Mouse (Mus musculus) T-helper 2 cell (primary cell): ENCODE measurements around the gene Itpk1.

ENCODE experiments used
- in situ Hi-C: fragments of 300-600 bp; cut with MboI, MseI; formaldehyde crosslinking; loops from one replicate; pipeline ENCODE4 v1.15.1; 2025; ENCODE audit warnings: high pct_unique_total_duplicates

Itpk1 gene

DNA sequence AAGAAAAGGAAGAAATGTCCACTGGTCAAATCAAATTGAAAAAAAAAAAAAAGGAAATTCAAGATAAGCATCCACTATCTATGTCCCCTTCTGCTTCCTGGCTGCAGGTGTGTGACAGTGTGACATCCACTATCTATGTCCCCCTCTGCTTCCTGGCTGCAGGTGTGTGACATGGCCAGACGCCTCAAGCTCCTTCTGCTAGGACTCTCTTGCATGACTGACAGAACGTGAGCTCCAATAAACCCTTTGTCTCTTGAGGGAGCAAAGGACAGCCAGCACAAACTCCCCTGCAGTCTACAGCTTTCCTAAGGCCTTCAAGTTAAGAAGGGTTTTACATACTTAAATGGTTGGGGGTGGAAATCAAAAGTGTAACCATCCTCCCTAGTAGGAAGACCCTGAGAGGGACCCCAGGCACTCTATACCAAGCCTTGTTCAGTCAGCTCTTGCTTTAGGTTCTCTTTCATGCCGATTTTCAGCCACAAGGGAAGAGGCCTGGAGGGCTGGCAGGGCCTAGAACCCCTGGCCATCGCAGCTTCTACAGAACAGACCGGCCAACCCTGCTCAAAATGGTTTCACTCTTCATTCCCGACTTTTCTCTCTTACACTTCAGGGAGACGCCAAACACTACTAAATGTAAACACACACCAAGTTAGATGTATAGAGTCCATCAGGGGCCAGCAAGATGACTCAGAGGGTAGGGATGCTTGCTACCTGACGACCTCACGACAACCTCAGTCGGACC is 10.1 kb upstream of the Itpk1 start:
- in situ Hi-C loops = loop anchor here (5.0 kb wide), 1 partner anchor 228 kb away; no protein-coding TSS in a partner anchor

GRCm38 (mm10) chr12:102714116-102714515 is 9.4 kb upstream of the Itpk1 start:
- in situ Hi-C loops = no loop called here

DNA sequence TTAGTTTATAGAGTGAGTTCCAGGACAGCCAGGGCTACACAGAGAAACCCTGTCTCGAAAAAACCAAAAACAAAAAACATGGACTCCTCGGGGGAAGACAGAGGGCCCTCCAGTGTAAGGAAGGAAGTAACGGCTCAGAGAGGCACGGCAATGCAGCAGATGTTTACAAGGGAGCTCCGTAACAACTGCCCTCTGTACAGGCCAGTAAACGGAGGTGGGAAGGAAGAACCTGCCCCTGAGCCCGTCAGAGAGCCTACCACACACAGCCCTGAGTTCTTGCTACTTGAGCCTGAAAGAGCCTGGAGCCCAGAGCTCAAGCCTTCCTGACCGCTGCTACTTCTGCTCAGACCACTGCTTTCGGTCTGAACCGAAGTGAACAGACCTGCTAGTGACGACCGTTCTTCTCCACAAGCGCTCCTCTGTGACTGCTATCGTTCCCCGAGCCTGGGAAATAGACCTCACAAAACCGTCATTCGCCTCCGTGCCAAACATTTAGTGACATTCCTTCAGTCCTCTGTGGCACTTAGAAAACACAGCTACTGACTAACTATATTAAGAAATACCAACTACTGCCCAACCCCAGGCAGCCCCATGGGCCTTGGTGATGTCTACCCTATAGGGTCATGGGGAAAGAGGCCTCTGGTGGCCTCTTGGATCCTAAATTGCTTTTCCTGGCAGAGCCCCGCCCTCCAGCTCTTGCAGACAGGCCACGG is 8.6 kb upstream of the Itpk1 start:
- in situ Hi-C loops = no loop called here

DNA sequence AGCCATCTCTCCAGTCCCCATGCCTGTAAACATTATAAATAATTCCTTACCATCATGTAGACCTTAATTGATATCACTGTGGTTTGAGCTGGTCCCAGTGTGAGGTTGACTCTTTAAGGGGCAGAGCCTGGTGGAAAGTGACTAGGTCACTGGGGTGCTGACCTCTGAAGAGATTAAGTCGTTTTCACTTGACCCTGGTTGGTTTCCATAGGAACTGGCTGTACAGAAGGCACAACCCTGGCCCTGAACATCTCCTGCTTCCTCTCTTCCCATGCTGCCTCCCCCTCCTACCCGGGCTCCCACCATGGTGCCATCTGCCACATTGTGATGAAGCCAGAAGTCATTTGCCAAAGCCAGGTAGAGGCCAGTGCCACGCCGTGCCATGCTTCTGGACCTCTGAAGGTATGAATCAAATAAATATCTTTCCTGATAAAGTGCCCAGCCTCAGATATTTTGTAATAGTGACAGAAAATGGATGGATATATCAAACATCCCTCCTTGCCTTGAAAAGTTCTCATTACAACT is 6.2 kb upstream of the Itpk1 start:
- in situ Hi-C loops = no loop called here

- in situ Hi-C loops = loop anchor here (5.0 kb wide), 1 partner anchor 128 kb away; no protein-coding TSS in a partner anchor
These were observed 5.2 kb upstream of the Itpk1 start for GRCm38 (mm10) chr12:102709896-102710295.

- in situ Hi-C loops = loop anchor here (5.0 kb wide), 1 partner anchor 126 kb away; no protein-coding TSS in a partner anchor
These were observed 3.5 kb upstream of the Itpk1 start for GRCm38 (mm10) chr12:102708220-102708619.

- in situ Hi-C loops = loop anchor here (5.0 kb wide), 1 partner anchor 125 kb away; no protein-coding TSS in a partner anchor
These were observed 2.2 kb upstream of the Itpk1 start for GRCm38 (mm10) chr12:102706833-102707463.

- in situ Hi-C loops = loop anchor here (5.0 kb wide), 1 partner anchor 124 kb away; no protein-coding TSS in a partner anchor
These were observed 1.3 kb upstream of the Itpk1 start for GRCm38 (mm10) chr12:102705906-102706640.

GRCm38 (mm10) chr12:102705216-102705871 is 614 bp upstream of the Itpk1 start:
- in situ Hi-C loops = loop anchor here (5.0 kb wide), 1 partner anchor 123 kb away; no protein-coding TSS in a partner anchor

GRCm38 (mm10) chr12:102703921-102704408 is 765 bp downstream of the Itpk1 start:
- in situ Hi-C loops = no loop called here

- in situ Hi-C loops = no loop called here
These were observed 1.3 kb downstream of the Itpk1 start for GRCm38 (mm10) chr12:102703441-102703840.

DNA sequence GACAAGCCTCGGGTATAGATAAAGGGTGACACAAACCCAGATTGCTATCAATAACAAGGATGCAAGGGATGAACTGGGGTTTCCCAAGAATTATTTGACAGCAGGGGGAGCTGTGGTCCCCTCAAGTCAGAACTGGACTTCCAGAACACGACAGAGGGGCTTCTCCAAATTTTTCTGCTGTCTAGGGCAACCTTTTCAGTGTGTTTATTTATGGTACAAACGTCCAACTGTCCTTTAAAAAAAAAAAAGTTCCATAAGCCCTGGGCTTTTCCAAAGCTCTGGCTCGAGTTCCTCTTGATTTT is 1.7 kb downstream of the Itpk1 start:
- in situ Hi-C loops = no loop called here

GRCm38 (mm10) chr12:102702356-102703110 is 2.2 kb downstream of the Itpk1 start:
- in situ Hi-C loops = no loop called here

DNA sequence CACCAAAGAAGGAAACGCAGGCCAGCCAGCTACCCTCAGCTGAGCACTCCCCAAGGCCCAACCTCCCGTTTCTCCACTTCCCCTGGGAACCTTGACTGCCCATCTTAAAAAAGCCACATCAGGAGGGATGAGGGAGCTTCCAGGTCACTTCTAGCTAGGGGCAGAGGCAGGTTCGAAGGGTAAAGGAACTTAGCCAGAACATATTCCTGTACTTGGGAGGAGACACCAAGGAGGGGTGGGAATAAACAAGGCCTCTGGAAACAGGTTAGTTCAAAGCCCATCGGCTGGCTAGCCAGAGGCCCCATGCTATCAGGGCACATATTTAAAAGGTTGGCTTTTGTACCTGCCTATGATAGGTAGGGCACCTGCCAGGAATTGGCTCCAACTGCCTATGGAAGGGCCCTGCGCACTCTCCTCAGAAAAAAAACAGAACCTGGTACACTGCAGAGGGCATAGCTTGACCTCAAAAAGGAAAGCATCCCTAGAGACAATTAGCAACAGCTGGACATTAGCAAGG is 3.0 kb downstream of the Itpk1 start:
- in situ Hi-C loops = no loop called here

GRCm38 (mm10) chr12:102700453-102700852 is 4.3 kb downstream of the Itpk1 start:
- in situ Hi-C loops = no loop called here

GRCm38 (mm10) chr12:102699156-102699555 is 5.6 kb downstream of the Itpk1 start:
- in situ Hi-C loops = no loop called here

GRCm38 (mm10) chr12:102698089-102698684 is 6.5 kb downstream of the Itpk1 start:
- in situ Hi-C loops = no loop called here

DNA sequence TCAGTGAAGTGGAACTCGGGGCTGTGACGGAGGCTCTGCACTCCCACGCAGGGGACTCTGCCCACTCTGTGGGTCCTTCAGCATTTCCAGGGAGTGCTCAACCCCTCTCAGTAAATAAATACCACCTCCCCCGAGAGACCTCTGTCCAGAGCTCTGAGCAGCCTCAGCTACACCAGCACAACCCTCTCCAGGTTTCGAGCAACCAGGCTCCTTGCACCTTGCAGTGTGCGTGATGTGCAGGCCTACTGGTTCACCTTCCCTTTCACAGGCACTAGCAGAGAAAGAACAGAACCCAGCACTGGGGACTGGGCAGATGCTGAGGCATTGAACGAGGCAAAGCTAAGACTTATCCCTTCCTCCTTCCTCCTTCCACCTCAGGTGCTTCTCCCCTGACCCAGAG is 7.3 kb downstream of the Itpk1 start:
- in situ Hi-C loops = no loop called here

DNA sequence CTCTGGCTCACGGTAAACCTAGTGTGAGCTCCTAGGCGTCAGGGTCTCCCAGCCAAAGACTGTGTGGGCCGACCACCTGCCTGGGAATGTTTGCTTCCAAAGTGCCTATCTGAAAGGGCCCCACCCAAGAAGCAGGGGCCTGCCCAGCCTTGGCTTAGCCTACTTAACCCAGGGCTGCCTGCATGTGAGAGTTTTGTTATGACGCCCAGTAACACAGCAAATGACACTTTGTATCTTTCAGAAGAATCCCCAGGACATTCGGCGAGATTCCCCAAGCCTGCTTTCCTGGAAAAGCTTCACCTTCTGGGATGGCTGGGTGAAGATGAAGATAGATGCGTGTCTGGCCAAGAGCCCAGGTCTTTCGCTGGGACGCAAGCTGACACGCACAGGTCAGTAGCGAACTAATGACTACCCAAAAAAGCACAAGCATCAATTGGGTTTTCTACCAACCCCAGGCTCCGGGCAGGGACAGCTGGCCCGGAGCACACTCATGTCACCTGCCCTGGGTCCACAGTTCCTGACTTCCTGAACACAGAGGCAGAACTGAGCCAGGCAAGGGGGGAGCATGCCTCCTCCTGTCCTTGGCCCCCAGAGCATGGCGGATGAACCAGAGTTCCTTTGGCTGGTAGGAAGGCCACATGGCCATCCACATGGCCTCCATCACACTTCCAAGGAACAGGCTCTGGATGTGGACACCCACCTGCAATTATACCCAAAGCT is 7.9 kb downstream of the Itpk1 start:
- in situ Hi-C loops = no loop called here
